Mouse (Mus musculus): Measurements from ENCODE around the gene Rab37. TPM values are rescaled to one million over a fixed set of nuclear protein-coding genes. Genes with fewer than 3 reads are reported as not detected.

Gene Rab37
- polyA plus RNA-seq, 1 experiment: 0.72 TPM

GRCm38 (mm10) chr11:115131768-115132381 lies 40.6 kb downstream of the Rab37 start:
- DNase-seq (ENCODE audit: low read depth): no peak

DNA sequence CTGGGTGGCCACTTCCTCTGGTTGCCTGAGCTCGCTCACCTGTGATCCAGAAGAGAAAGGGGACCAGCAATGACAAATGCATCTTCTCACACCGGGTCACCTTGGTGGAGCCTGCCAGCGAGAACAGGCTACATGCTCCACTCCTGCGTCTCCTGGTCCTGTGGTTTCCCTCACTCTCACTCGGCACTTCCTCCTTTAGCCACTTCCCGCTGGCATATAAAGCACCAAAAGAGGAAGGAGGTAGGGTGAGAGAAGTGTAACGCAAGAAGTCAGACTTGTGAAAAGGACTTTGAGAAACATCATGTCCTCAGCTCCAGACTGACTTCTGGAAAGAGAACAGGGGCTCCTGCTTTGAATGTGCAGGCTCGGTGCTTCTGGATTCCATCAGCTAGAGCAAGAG lies 42.6 kb downstream of the Rab37 start, which contains the start of gene Cd300lf:
Cd300lf (minus strand) TSS at position 193 of the 400 bp plus-strand sequence.
- DNase-seq (ENCODE audit: low read depth): no peak

- DNase-seq (ENCODE audit: low read depth): no peak
These were observed 47.5 kb downstream of the Rab37 start for GRCm38 (mm10) chr11:115138597-115139262.

GRCm38 (mm10) chr11:115141970-115142369 lies 50.7 kb downstream of the Rab37 start:
- DNase-seq (ENCODE audit: low read depth): no peak

GRCm38 (mm10) chr11:115147813-115148212 lies 56.6 kb downstream of the Rab37 start:
- DNase-seq (ENCODE audit: low read depth): no peak

DNA sequence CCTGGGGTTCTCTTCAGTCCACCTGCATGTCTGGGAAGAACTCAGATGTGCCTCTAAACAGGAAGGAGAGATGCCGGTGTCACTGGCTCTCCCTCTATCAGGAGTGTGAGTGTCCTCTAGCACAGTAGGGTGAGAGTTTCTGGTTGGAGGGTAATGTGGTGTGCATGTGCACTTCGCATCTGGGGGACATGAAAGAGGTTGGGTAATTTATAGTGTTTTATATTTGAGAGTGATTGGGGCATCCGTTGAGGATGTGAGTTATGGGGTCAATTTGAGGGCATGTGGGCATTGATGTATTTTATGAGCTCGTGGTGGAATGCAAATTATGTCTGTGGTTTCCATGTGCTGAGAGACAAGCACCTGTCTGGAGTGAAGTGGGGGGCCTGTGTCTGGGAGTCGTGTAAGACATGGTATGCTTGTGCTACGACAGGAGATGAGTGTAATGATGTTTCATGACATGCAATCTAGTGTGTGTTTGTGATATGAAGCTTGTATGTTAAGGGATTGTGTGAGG lies 59.6 kb downstream of the Rab37 start:
- no peak for DNase-seq (ENCODE audit: low read depth)

GRCm38 (mm10) chr11:115151755-115152429 lies 60.7 kb downstream of the Rab37 start:
- DNase-seq (ENCODE audit: low read depth): no peak

GRCm38 (mm10) chr11:115153088-115153487 lies 61.9 kb downstream of the Rab37 start:
- no peak for DNase-seq (ENCODE audit: low read depth)

- no peak for DNase-seq (ENCODE audit: low read depth)
These were observed 62.6 kb downstream of the Rab37 start for GRCm38 (mm10) chr11:115153699-115154292.

GRCm38 (mm10) chr11:115155053-115155634 lies 63.9 kb downstream of the Rab37 start:
- no peak for DNase-seq (ENCODE audit: low read depth)

DNA sequence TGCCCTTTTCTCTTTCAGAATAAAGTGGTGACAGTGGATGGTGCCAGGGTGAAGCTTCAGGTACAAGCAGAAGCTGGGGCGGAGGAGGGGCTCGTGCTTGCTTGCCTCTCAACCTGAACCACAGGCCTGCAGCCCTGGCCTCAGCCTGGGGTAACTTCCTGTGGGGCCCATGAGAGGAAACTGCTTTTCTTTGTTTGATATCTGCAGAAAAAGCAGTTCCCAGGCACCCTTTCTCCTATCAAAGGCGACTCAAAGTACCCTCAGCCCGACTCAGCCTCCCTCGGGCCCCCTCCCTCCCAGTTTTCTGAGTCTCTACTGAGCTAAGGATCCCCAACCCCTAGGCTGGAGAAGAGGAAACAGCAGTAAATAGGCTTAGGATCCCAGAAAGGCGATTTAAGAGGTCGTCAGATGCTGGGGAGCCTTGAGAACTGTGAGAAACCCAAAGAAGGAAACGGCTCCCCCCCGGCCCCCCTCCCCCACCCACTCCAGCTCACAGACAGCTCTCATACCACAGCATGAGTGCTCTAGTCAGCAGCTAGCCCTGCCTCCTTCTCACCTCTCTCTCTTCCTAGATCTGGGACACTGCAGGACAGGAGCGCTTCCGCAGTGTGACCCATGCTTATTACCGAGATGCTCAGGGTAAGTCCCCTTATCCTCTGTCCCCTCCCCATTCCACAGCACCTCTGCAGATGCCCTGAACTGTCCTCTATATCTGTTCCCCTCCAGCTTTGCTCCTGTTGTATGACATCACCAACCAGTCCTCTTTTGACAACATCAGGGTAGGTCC lies 66.9 kb downstream of the Rab37 start:
- DNase-seq (ENCODE audit: low read depth): no peak

GRCm38 (mm10) chr11:115160016-115160797 lies 69.0 kb downstream of the Rab37 start:
- no peak for DNase-seq (ENCODE audit: low read depth)

DNA sequence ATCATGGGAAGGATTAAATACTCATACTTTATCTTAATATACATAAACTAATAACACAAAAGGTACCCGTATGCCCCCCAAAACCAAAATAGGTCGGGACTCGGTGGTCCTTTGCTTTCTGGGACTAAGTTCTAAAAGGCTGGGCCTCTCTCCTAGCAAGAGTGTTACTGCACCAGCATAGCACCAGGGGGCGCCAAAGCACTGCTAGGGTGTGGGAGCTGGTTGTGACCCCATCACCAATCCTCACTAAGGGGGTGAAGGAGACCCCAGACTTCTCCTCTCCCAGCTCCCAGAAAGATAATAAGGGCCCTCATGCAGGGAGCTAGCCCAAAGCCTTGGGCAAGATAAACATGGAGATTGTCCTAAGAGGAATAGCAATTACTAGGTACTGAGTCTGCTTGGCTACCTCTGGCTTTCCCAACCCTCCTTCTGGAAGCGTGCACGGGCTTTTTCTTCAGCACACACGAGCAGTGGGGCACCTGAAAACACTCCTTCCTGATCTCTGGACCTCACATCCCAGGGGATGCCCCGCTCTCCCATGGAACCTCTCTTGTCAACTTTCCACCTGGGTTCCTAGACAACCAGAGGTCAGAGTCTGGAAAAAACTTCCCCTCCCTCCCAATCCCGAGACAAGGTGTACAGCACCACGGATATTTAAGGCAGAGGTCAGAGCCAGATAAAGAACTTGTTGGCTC lies 69.8 kb downstream of the Rab37 start:
- no peak for DNase-seq (ENCODE audit: low read depth)

- no peak for DNase-seq (ENCODE audit: low read depth)
These were observed 70.5 kb downstream of the Rab37 start for GRCm38 (mm10) chr11:115161578-115162204.

- DNase-seq (ENCODE audit: low read depth): no peak
These were observed 71.0 kb downstream of the Rab37 start for GRCm38 (mm10) chr11:115162205-115162601.

GRCm38 (mm10) chr11:115162832-115163480 lies 71.7 kb downstream of the Rab37 start, which contains the start of gene Slc9a3r1:
Gene Slc9a3r1 (plus strand): TSS chr11:115163341.
- peak; percentile 65 for DNase-seq (ENCODE audit: low read depth)

DNA sequence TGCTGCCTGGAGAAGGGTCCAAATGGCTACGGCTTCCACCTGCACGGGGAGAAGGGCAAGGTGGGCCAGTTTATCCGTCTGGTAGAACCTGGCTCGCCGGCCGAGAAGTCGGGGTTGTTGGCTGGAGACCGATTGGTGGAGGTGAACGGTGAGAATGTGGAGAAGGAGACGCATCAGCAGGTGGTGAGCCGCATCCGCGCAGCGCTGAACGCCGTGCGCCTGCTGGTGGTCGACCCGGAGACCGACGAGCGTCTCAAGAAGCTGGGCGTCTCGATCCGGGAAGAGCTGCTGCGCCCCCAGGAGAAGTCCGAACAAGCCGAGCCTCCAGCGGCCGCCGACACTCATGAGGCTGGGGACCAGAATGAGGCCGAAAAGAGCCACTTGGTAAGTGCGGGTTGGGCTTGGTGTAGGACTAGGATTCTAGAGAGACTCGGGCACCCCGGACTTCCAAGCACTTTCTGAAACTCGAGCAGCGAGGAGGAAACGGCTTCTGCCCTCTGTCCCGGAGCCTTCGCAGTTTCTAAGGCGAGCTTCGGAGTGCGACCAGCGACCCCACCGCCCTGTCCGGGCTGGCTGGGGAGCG lies 72.4 kb downstream of the Rab37 start:
- no peak for DNase-seq (ENCODE audit: low read depth)

- DNase-seq (ENCODE audit: low read depth): no peak
These were observed 73.2 kb downstream of the Rab37 start for GRCm38 (mm10) chr11:115164341-115164975.

All from gonadal fat pad, adult 2 months (tissue).